Mouse (Mus musculus): ENCODE data around the gene Hexb. TPM values are rescaled to one million over a fixed set of nuclear protein-coding genes. Genes with fewer than 3 reads are reported as not detected.

Gene Hexb
- polyA plus RNA-seq, 1 experiment: 294 TPM

GRCm38 (mm10) chr13:97241787-97242280 is 43.7 kb upstream of the Hexb start:
- Histone ChIP-seq H3K36me3 (ENCODE audit: control insufficient read depth, insufficient read depth, low read length) (peaks cover 17% of the 10 kb centered on the region), H3K4me1 (ENCODE audit: control insufficient read depth, insufficient read depth, insufficient read length, low read length) (peaks cover 22% of the 10 kb centered on the region), H3K27me3 (ENCODE audit: control insufficient read depth, insufficient read depth, low read length) (no peaks in the 10 kb centered on the region), H3K27ac (ENCODE audit: insufficient read depth, low read depth, low read length) (peak overlapping the region; percentile 80), H3K4me3 (ENCODE audit: low read depth, low read length) (peak overlapping the region; percentile 90)
- TF ChIP-seq POLR2A (IDR thresholded peaks at IDR 0.05; ENCODE audit: low read depth, low read length) (no peak), CTCF (IDR thresholded peaks at IDR 0.05; ENCODE audit: extremely low read depth, insufficient read length, insufficient replicate concordance, low read depth, low read length) (no peak)
- under 1% methylated on average over 20 of the region's 20 CpGs for WGBS

GRCm38 (mm10) chr13:97240965-97241786 is 43.0 kb upstream of the Hexb start, which contains the start of gene Enc1:
Gene Enc1, plus strand, starts transcription at chr13:97241105.
- peaks cover 22% of the 10 kb centered on the region for H3K4me1 ChIP-seq (ENCODE audit: control insufficient read depth, insufficient read depth, insufficient read length, low read length)
- H3K36me3 ChIP-seq (ENCODE audit: control insufficient read depth, insufficient read depth, low read length): peaks cover 11% of the 10 kb centered on the region
- no peaks in the 10 kb centered on the region for H3K27me3 ChIP-seq (ENCODE audit: control insufficient read depth, insufficient read depth, low read length)
- H3K4me3 ChIP-seq (ENCODE audit: low read depth, low read length): peak within 1 kb of the TSS; percentile 90
- TF ChIP-seq POLR2A (IDR thresholded peaks at IDR 0.05; ENCODE audit: low read depth, low read length) (peak; percentile 93), CTCF (IDR thresholded peaks at IDR 0.05; ENCODE audit: extremely low read depth, insufficient read length, insufficient replicate concordance, low read depth, low read length) (peak; percentile 64)
- 1% methylated on average over 89 of the region's 89 CpGs for WGBS
- peak within 1 kb of the TSS; percentile 80 for H3K27ac ChIP-seq (ENCODE audit: insufficient read depth, low read depth, low read length)

- under 1% methylated on average over 35 of the region's 36 CpGs for WGBS
- Histone ChIP-seq H3K36me3 (ENCODE audit: control insufficient read depth, insufficient read depth, low read length) (peaks cover 3% of the 10 kb centered on the region), H3K27me3 (ENCODE audit: control insufficient read depth, insufficient read depth, low read length) (no peaks in the 10 kb centered on the region), H3K27ac (ENCODE audit: insufficient read depth, low read depth, low read length) (peak overlapping the region; percentile 75), H3K4me3 (ENCODE audit: low read depth, low read length) (peak overlapping the region; percentile 90), H3K4me1 (ENCODE audit: control insufficient read depth, insufficient read depth, insufficient read length, low read length) (peaks cover 22% of the 10 kb centered on the region)
- TF ChIP-seq POLR2A (IDR thresholded peaks at IDR 0.05; ENCODE audit: low read depth, low read length) (peak; percentile 40; the same call in 1 of the 2 replicates), CTCF (IDR thresholded peaks at IDR 0.05; ENCODE audit: extremely low read depth, insufficient read length, insufficient replicate concordance, low read depth, low read length) (peak; percentile 45; the same call in 1 of the 2 replicates)
These were observed 42.3 kb upstream of the Hexb start for GRCm38 (mm10) chr13:97240279-97240964.

GRCm38 (mm10) chr13:97239343-97240180 is 41.4 kb upstream of the Hexb start:
- Histone ChIP-seq H3K4me1 (ENCODE audit: control insufficient read depth, insufficient read depth, insufficient read length, low read length) (peaks cover 22% of the 10 kb centered on the region), H3K27ac (ENCODE audit: insufficient read depth, low read depth, low read length) (peak overlapping the region; percentile 27; the same call in 1 of the 2 replicates), H3K36me3 (ENCODE audit: control insufficient read depth, insufficient read depth, low read length) (no peaks in the 10 kb centered on the region), H3K4me3 (ENCODE audit: low read depth, low read length) (0 out of 2 replicates have a peak overlapping the region, but pooled peaks have one; percentile 20), H3K27me3 (ENCODE audit: control insufficient read depth, insufficient read depth, low read length) (no peaks in the 10 kb centered on the region)
- no peak for TF ChIP-seq POLR2A (IDR thresholded peaks at IDR 0.05; ENCODE audit: low read depth, low read length)
- TF ChIP-seq CTCF (IDR thresholded peaks at IDR 0.05; ENCODE audit: extremely low read depth, insufficient read length, insufficient replicate concordance, low read depth, low read length): peak; percentile 32; the same call in 1 of the 2 replicates
- 6% methylated on average over 23 of the region's 23 CpGs for WGBS

DNA sequence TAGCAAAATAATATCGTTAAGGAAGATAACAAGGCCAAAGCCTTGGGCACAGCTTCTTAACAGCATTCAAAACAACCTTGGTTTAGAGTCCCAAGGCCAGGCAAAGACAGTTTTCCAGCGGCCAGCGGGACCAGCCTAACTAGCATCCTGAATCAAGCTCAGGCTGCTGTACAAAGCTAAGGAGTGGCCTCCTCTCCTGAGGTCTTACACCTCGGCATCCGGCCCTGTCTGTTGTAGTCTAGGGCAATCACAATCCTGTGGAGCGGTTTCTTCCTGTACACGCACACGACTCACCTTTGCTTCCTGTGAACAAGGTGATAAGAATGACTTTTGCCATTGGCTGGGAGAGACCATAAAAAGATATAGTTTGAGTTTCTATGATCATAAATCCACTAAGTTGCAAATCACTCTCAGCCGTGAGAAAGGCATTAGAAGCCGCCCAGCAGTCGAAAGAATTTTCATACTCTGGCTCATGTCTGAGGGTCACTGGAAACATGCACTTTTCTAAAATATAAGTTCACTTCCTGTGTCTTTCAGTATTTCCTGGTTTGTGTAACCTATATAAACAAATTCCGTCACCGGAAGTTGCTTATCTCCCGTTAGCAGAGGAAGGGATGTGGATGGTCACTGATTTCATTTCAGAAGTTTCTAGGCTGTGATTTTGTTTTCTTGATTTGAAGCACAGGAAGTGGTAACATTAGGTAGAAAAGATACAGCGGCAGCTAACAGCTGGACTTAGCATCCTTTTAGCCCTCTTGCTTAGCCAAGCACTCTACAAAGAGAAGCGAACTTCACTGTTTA is 40.2 kb upstream of the Hexb start:
- TF ChIP-seq CTCF (IDR thresholded peaks at IDR 0.05; ENCODE audit: extremely low read depth, insufficient read length, insufficient replicate concordance, low read depth, low read length) (no peak), POLR2A (IDR thresholded peaks at IDR 0.05; ENCODE audit: low read depth, low read length) (no peak)
- H3K36me3 ChIP-seq (ENCODE audit: control insufficient read depth, insufficient read depth, low read length): no peaks in the 10 kb centered on the region
- WGBS: 21% methylated on average over 16 of the region's 16 CpGs
- H3K27ac ChIP-seq (ENCODE audit: insufficient read depth, low read depth, low read length): peak overlapping the region; percentile 52; the same call in 1 of the 2 replicates
- no peaks in the 10 kb centered on the region for H3K27me3 ChIP-seq (ENCODE audit: control insufficient read depth, insufficient read depth, low read length)
- no peak overlapping the region for H3K4me3 ChIP-seq (ENCODE audit: low read depth, low read length)
- H3K4me1 ChIP-seq (ENCODE audit: control insufficient read depth, insufficient read depth, insufficient read length, low read length): peaks cover 22% of the 10 kb centered on the region

DNA sequence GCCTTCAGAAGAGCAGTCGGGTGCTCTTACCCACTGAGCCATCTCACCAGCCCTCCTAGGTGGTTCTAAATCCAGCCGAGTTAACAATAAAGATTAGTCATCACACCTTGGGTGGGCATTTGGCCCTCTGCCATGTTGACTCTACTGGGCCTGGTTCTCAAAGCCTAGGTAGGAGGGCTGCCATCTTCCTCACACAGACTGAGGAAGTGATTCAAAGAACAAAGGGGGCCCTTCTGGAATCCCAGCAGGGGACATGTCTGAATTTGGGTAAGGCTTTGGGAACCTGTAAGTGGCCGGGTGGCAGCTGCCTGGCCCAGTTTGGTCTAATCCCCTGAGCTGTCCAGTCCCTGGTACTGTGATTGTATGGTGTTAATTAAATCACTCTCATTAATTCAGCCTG is 39.5 kb upstream of the Hexb start:
- TF ChIP-seq CTCF (IDR thresholded peaks at IDR 0.05; ENCODE audit: extremely low read depth, insufficient read length, insufficient replicate concordance, low read depth, low read length) (no peak), POLR2A (IDR thresholded peaks at IDR 0.05; ENCODE audit: low read depth, low read length) (no peak)
- no peaks in the 10 kb centered on the region for H3K36me3 ChIP-seq (ENCODE audit: control insufficient read depth, insufficient read depth, low read length)
- H3K4me3 ChIP-seq (ENCODE audit: low read depth, low read length): no peak overlapping the region
- no peaks in the 10 kb centered on the region for H3K27me3 ChIP-seq (ENCODE audit: control insufficient read depth, insufficient read depth, low read length)
- peaks cover 19% of the 10 kb centered on the region for H3K4me1 ChIP-seq (ENCODE audit: control insufficient read depth, insufficient read depth, insufficient read length, low read length)
- H3K27ac ChIP-seq (ENCODE audit: insufficient read depth, low read depth, low read length): no peak overlapping the region
- 56% methylated on average over 3 of the region's 3 CpGs for WGBS

Data from small intestine, adult 2 months (tissue).